Mouse (Mus musculus): ENCODE results near the gene Fshr.

- TF ChIP-seq POLR2A (IDR thresholded peaks at IDR 0.05; ENCODE audit: low read depth, low read length) (no peak), CTCF (conservative IDR thresholded peaks at IDR 0.05; ENCODE audit: insufficient read depth, insufficient read length, low read depth, low read length) (no peak)
Measured at GRCm38 (mm10) chr17:89034627-89035026, 165.8 kb downstream of the Fshr start.
